Mouse (Mus musculus) embryonic fibroblast, embryonic 13.5 days (primary cell): ENCODE data around the gene Myl7.
"Not testable (repeated sequence)": the region's sequence is repeated elsewhere in the genome, so short reads cannot be mapped to it uniquely, and the experiment has no call there.

Experiments
- CTCF ChIP-seq: IDR thresholded peaks from 2 replicates; pipeline ENCODE4 v1.5.1; 2011; ENCODE audit warnings: mild to moderate bottlenecking, control low read depth, low read length, moderate library complexity, borderline replicate concordance; ENCODE audit not compliant: insufficient read depth
- POLR2A ChIP-seq: IDR thresholded peaks from 2 replicates; pipeline ENCODE4 v1.6.1; 2011; ENCODE audit warnings: low read depth, mild to moderate bottlenecking, control low read depth, low read length, moderate library complexity

DNA sequence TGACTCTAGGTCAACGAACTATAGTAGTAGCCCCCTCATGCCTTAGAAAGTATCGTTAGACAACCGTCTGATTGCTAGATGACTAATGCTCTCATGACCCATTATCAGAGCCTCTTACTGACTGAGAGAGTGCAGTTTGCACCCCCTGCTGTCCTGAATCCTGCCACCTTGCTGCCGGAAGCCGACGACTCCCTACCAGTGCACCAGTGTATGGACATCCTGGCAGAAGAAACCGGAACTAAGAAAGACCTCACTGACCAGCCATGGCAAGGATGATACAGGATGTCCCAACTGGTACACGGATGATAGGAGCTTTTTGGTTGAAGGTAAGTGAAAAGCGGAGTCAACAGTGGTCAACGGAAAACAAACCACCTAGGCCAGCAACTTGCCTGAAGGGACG, 35.9 kb upstream of the Myl7 start:
- TF ChIP-seq CTCF, POLR2A: not testable (repeated sequence)
